Mouse (Mus musculus) ES-Bruce4 (cell line): ENCODE data around the gene Lrmda.

Experiments used
- CTCF ChIP-seq: IDR thresholded peaks from one replicate; pipeline ENCODE4 v1.8.1; 2011; ENCODE audit warnings: low read depth, low read length
- POLR2A ChIP-seq: IDR thresholded peaks from one replicate; pipeline ENCODE4 v1.8.1; 2011; ENCODE audit warnings: low read length; ENCODE audit not compliant: insufficient read depth

- TF ChIP-seq POLR2A, result no peak
- no peak for TF ChIP-seq CTCF
These were observed 351.6 kb downstream of the Lrmda start for GRCm38 (mm10) chr14:22371136-22371535.
